In the genomic region with DNA sequence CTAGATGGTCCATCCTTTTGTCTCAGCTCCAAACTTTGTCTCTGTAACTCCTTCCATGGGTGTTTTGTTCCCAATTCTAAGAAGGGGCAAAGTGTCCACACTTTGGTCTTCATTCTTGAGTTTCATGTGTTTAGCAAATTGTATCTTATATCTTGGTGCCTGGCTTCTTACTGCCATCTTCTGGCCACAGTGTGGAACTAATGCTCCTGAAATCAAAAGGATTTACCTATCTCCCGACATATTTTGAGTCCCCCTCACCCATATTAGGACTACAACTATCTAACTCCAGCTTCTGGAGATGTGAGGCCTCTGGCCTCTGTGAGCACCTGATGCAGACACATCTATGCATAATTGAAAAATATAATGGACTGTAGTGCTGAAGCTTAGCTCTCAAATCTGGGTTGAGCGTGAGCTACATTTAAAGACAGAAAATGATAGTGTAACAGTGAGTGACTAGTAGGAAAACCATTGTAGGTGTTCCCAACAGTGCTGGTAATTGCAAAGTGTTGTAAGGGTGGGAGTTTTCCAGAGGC, we compare ENCODE assay signal across 9 mouse cellular contexts. TPM values are rescaled to one million over a fixed set of nuclear protein-coding genes. Genes with fewer than 3 reads are reported as not detected.
A peak's percentile ranks its signal among the peaks of the same experiment; 100 is the strongest.
DNase-seq lines count a peak whose midpoint lies in the region; ATAC-seq lines count a peak whose summit lies in the region.
"Had no signal": no experiment of that assay in that cellular context is flagged by ENCODE, and none has a peak within 500 bp of the region (broad histone marks: within the 10 kb centered on the region; RNA-seq: fewer than 3 reads in every experiment).

No protein-coding gene starts in this region.

- no peak overlapping the region for H3K4me3 ChIP-seq in kidney, embryonic 14.5 days (ENCODE audit: low read length)
- H3K4me3 ChIP-seq in forebrain, embryonic 15.5 days, result no peak overlapping the region
- H3K4me3 ChIP-seq in midbrain, embryonic 10.5 days, result no peak overlapping the region
- H3K4me3 ChIP-seq: embryonic facial prominence, embryonic 13.5 days had no signal

- H3K9ac ChIP-seq in kidney, embryonic 14.5 days (ENCODE audit: low read depth, low read length), result no peak overlapping the region
- no peak overlapping the region for H3K9ac ChIP-seq in forebrain, embryonic 15.5 days (replicated peaks)

- no peak overlapping the region for H3K27ac ChIP-seq in kidney, embryonic 14.5 days (ENCODE audit: low read depth, low read length)
- no peak overlapping the region for H3K27ac ChIP-seq in forebrain, embryonic 15.5 days (replicated peaks)
- H3K27ac ChIP-seq in midbrain, embryonic 10.5 days (replicated peaks), result no peak overlapping the region
- H3K27ac ChIP-seq: embryonic facial prominence, embryonic 13.5 days had no signal

- H3K9me3 ChIP-seq in kidney, embryonic 14.5 days (ENCODE audit: control insufficient read depth, low read length), result no peaks in the 10 kb centered on the region
- H3K9me3 ChIP-seq in forebrain, embryonic 15.5 days, result no peaks in the 10 kb centered on the region
- H3K9me3 ChIP-seq in midbrain, embryonic 10.5 days (replicated peaks), result no peaks in the 10 kb centered on the region
- H3K9me3 ChIP-seq: embryonic facial prominence, embryonic 13.5 days had no signal

- no peak overlapping the region for H3K4me2 ChIP-seq in kidney, embryonic 14.5 days (replicated peaks; ENCODE audit: low read depth, low read length)
- no peak overlapping the region for H3K4me2 ChIP-seq in forebrain, embryonic 15.5 days (replicated peaks)
- H3K4me2 ChIP-seq: embryonic facial prominence, embryonic 13.5 days had no signal

- DNase-seq in kidney, adult 18-20 months, result peak; percentile 40
- DNase-seq in CD4-positive, CD25-positive, alpha-beta regulatory T cell, adult 2 months (ENCODE audit: low read depth, low spot score), result peak; percentile 83
- peak; percentile 66 for DNase-seq in MN1 (ENCODE audit: low spot score)
- peak; percentile 21 for DNase-seq in midbrain, embryonic 10.5 days (ENCODE audit: low spot score)
- no peak for DNase-seq in right cerebral cortex, postnatal 36 days (ENCODE audit: low spot score in 2 of 2)

- peaks cover 20% of the 10 kb centered on the region for H3K36me3 ChIP-seq in kidney, embryonic 14.5 days (ENCODE audit: control insufficient read depth, insufficient read depth, low read length)
- H3K36me3 ChIP-seq in forebrain, embryonic 15.5 days, result peaks cover 23% of the 10 kb centered on the region
- H3K36me3 ChIP-seq in midbrain, embryonic 10.5 days, result peaks cover 30% of the 10 kb centered on the region

- WGBS in kidney, embryonic 14.5 days, result 44% methylated on average over 2 of the region's 2 CpGs
- WGBS in forebrain, embryonic 15.5 days, result 48% methylated on average over 2 of the region's 2 CpGs
- WGBS in midbrain, embryonic 10.5 days, result 45% methylated on average over 2 of the region's 2 CpGs

- 0 out of 2 replicates have a peak, but pooled peaks cover 7% of the 10 kb centered on the region for H3K4me1 ChIP-seq in kidney, embryonic 14.5 days (ENCODE audit: control insufficient read depth, insufficient read depth, low read length)
- peaks cover 5% of the 10 kb centered on the region; the same call in 1 of the 2 replicates for H3K4me1 ChIP-seq in forebrain, embryonic 15.5 days
- H3K4me1 ChIP-seq in midbrain, embryonic 10.5 days, result no peaks in the 10 kb centered on the region
- H3K4me1 ChIP-seq: embryonic facial prominence, embryonic 13.5 days had no signal

- no peaks in the 10 kb centered on the region for H3K27me3 ChIP-seq in kidney, embryonic 14.5 days (ENCODE audit: control insufficient read depth, insufficient read depth, low read length)
- H3K27me3 ChIP-seq in forebrain, embryonic 15.5 days, result no peaks in the 10 kb centered on the region
- no peaks in the 10 kb centered on the region for H3K27me3 ChIP-seq in midbrain, embryonic 10.5 days (ENCODE audit: low read depth, poor library complexity, severe bottlenecking)
- H3K27me3 ChIP-seq: embryonic facial prominence, embryonic 13.5 days had no signal

- ATAC-seq in kidney, embryonic 14.5 days (ENCODE audit: low FRiP score, low TSS enrichment), result no peak
- ATAC-seq in forebrain, embryonic 15.5 days (replicated peaks), result peak; percentile 44; the same call in 1 of the 2 replicates
- ATAC-seq in inflammation-experienced regulatory T-cells, adult 6 months, result no peak

RNA-seq across cellular contexts. Expression of gene Plxnb1, which starts 27.4 kb away (rescaled TPM):
- 10.5 and 17.0 TPM in 2 replicates for polyA plus RNA-seq in kidney, embryonic 14.5 days (2014; fragmentation: Nextera tagmentation; extraction: Ambion mirVana)
- polyA plus RNA-seq in forebrain, embryonic 15.5 days (2015; fragmentation: Nextera tagmentation; extraction: Ambion mirVana), result 20.7 and 23.5 TPM in 2 replicates
- polyA plus RNA-seq in midbrain, embryonic 10.5 days (2016; fragmentation: Nextera tagmentation; extraction: Ambion mirVana), result 24.9 and 36.8 TPM in 2 replicates
- polyA plus RNA-seq in inflammation-experienced regulatory T-cells, adult 6 months (2017; shearing (Covaris generic)), result 1 to 10 TPM; 1.1 to 1.5 (median 1.1) TPM

RNA-seq across cellular contexts. Expression of gene Fbxw21, which starts 39.2 kb away (rescaled TPM):
- polyA plus RNA-seq in kidney, embryonic 14.5 days (2014; fragmentation: Nextera tagmentation; extraction: Ambion mirVana), result not detected in 2 replicates
- polyA plus RNA-seq in forebrain, embryonic 15.5 days (2015; fragmentation: Nextera tagmentation; extraction: Ambion mirVana), result not detected in 2 replicates
- not detected in 2 replicates for polyA plus RNA-seq in midbrain, embryonic 10.5 days (2016; fragmentation: Nextera tagmentation; extraction: Ambion mirVana)
- polyA plus RNA-seq in inflammation-experienced regulatory T-cells, adult 6 months (2017; shearing (Covaris generic)), result not detected
- polyA plus RNA-seq: embryonic facial prominence, embryonic 13.5 days had no signal

RNA-seq across cellular contexts. Expression of gene Tma7, which starts 40.2 kb away (rescaled TPM):
- 687 and 868 TPM in 2 replicates for polyA plus RNA-seq in kidney, embryonic 14.5 days (2014; fragmentation: Nextera tagmentation; extraction: Ambion mirVana)
- 568 and 598 TPM in 2 replicates for polyA plus RNA-seq in forebrain, embryonic 15.5 days (2015; fragmentation: Nextera tagmentation; extraction: Ambion mirVana)
- polyA plus RNA-seq in midbrain, embryonic 10.5 days (2016; fragmentation: Nextera tagmentation; extraction: Ambion mirVana), result 733 and 761 TPM in 2 replicates
- 100 to 1,000 TPM; 763 to 998 (median 907) TPM for polyA plus RNA-seq in inflammation-experienced regulatory T-cells, adult 6 months (2017; shearing (Covaris generic))

RNA-seq across cellular contexts. Expression of gene Ccdc51, which starts 40.3 kb away (rescaled TPM):
- 13.5 and 14.7 TPM in 2 replicates for polyA plus RNA-seq in kidney, embryonic 14.5 days (2014; fragmentation: Nextera tagmentation; extraction: Ambion mirVana)
- polyA plus RNA-seq in forebrain, embryonic 15.5 days (2015; fragmentation: Nextera tagmentation; extraction: Ambion mirVana), result 17.3 and 18.4 TPM in 2 replicates
- polyA plus RNA-seq in midbrain, embryonic 10.5 days (2016; fragmentation: Nextera tagmentation; extraction: Ambion mirVana), result 14.5 and 14.9 TPM in 2 replicates
- 10 to 100 TPM; 12.1 to 15.5 (median 12.3) TPM for polyA plus RNA-seq in inflammation-experienced regulatory T-cells, adult 6 months (2017; shearing (Covaris generic))

RNA-seq across cellular contexts. Expression of gene Atrip, which starts 48.7 kb away (rescaled TPM):
- 20.5 and 30.7 TPM in 2 replicates for polyA plus RNA-seq in kidney, embryonic 14.5 days (2014; fragmentation: Nextera tagmentation; extraction: Ambion mirVana)
- polyA plus RNA-seq in forebrain, embryonic 15.5 days (2015; fragmentation: Nextera tagmentation; extraction: Ambion mirVana), result 32.0 and 36.5 TPM in 2 replicates
- 32.1 and 33.4 TPM in 2 replicates for polyA plus RNA-seq in midbrain, embryonic 10.5 days (2016; fragmentation: Nextera tagmentation; extraction: Ambion mirVana)
- polyA plus RNA-seq in inflammation-experienced regulatory T-cells, adult 6 months (2017; shearing (Covaris generic)), result 10 to 100 TPM; 19.2 to 28.2 (median 24.9) TPM

Comparison
In these comparisons a context has a peak if more than half of its experiments do, and no peak if none do; other contexts are left out.
1. DNase-seq: peak in kidney, adult 18-20 months (single experiment), CD4-positive, CD25-positive, alpha-beta regulatory T cell, adult 2 months (single experiment), MN1 (single experiment) and midbrain, embryonic 10.5 days (single experiment); none in right cerebral cortex, postnatal 36 days (0 of 2).